Mouse (Mus musculus) stomach, embryonic 15.5 days (tissue): Measurements from ENCODE around the gene Ndufaf2. TPM values are rescaled to one million over a fixed set of nuclear protein-coding genes. Genes with fewer than 3 reads are reported as not detected.

Source experiments
- ATAC-seq: fragments of 200-750 bp; cut with Nextera tagmentation; 2 replicates; pipeline ENCODE4 v1.8.0; 2017; ENCODE audit warnings: low read depth, moderate number of reproducible peaks, moderate TSS enrichment; ENCODE audit not compliant: insufficient read depth, low FRiP score
- H3K27ac ChIP-seq: fragments of 300-500 bp; sonication (generic); 2 replicates; pipeline ENCODE4 v1.5.1; 2015; ENCODE audit warnings: mild to moderate bottlenecking, inconsistent platforms
- H3K27me3 ChIP-seq: fragments of 300-500 bp; sonication (generic); replicated peaks from 2 replicates; pipeline ENCODE4 v1.6.1; 2015; ENCODE audit warnings: inconsistent platforms
- H3K36me3 ChIP-seq: fragments of 300-500 bp; sonication (generic); 2 replicates; pipeline ENCODE4 v1.6.1; 2015; ENCODE audit warnings: inconsistent platforms
- H3K4me1 ChIP-seq: fragments of 300-500 bp; sonication (generic); 2 replicates; pipeline ENCODE4 v1.6.1; 2015; ENCODE audit warnings: inconsistent platforms
- H3K4me2 ChIP-seq: fragments of 300-500 bp; sonication (generic); 2 replicates; pipeline ENCODE4 v1.6.1; 2015; ENCODE audit warnings: mild to moderate bottlenecking, inconsistent platforms
- H3K4me3 ChIP-seq: fragments of 300-500 bp; sonication (generic); replicated peaks from 2 replicates; pipeline ENCODE4 v1.5.1; 2015; ENCODE audit warnings: inconsistent platforms
- H3K9ac ChIP-seq: fragments of 300-500 bp; sonication (generic); 2 replicates; pipeline ENCODE4 v1.6.1; 2015; ENCODE audit warnings: inconsistent platforms
- H3K9me3 ChIP-seq: fragments of 300-500 bp; sonication (generic); 2 replicates; pipeline ENCODE4 v1.6.1; 2016; ENCODE audit warnings: inconsistent platforms
- WGBS: fragments of 180-500 bp; shearing (Covaris S2); methylation state at CpG from one replicate; pipeline ENCODE4 v1.1.7; 2015; 5-methylcytosine and 5-hydroxymethylcytosine counted together
- polyA plus RNA-seq: library from polyadenylated mRNA; unstranded; fragments of >200 nt; fragmentation: Nextera tagmentation; extraction: Ambion mirVana; gene quantifications from 2 replicates; pipeline ENCODE4 v1.2.1, GENCODE M21; 2015

The Ndufaf2 gene
- polyA plus RNA-seq, 1 experiment from 2014 or later, result 72.9 TPM

GRCm38 (mm10) chr13:108069151-108069550 is 89.3 kb downstream of the Ndufaf2 start:
- Histone ChIP-seq H3K27me3 (no peaks in the 10 kb centered on the region), H3K27ac (no peak overlapping the region), H3K4me2 (no peak overlapping the region), H3K4me1 (no peaks in the 10 kb centered on the region), H3K4me3 (no peak overlapping the region), H3K36me3 (no peaks in the 10 kb centered on the region), H3K9ac (no peak overlapping the region), H3K9me3 (no peaks in the 10 kb centered on the region)
- no peak for ATAC-seq
- WGBS, result 58% methylated on average over 4 of the region's 4 CpGs

GRCm38 (mm10) chr13:108066021-108066420 is 92.4 kb downstream of the Ndufaf2 start:
- Histone ChIP-seq H3K4me3 (no peak overlapping the region), H3K36me3 (no peaks in the 10 kb centered on the region), H3K27me3 (no peaks in the 10 kb centered on the region), H3K4me1 (peaks cover 4% of the 10 kb centered on the region; the same call in 1 of the 2 replicates), H3K9ac (no peak overlapping the region), H3K4me2 (no peak overlapping the region), H3K9me3 (no peaks in the 10 kb centered on the region), H3K27ac (no peak overlapping the region)
- WGBS, result 70% methylated on average over 2 of the region's 2 CpGs
- ATAC-seq, result no peak

- Histone ChIP-seq H3K4me3 (no peak overlapping the region), H3K9ac (no peak overlapping the region), H3K4me1 (peaks cover 4% of the 10 kb centered on the region; the same call in 1 of the 2 replicates), H3K27me3 (no peaks in the 10 kb centered on the region), H3K9me3 (no peaks in the 10 kb centered on the region), H3K36me3 (no peaks in the 10 kb centered on the region), H3K4me2 (no peak overlapping the region), H3K27ac (no peak overlapping the region)
- WGBS, result 67% methylated on average over 6 of the region's 6 CpGs
- ATAC-seq, result no peak
Measured at GRCm38 (mm10) chr13:108064331-108064730, 94.1 kb downstream of the Ndufaf2 start.

GRCm38 (mm10) chr13:108063374-108064134 is 94.9 kb downstream of the Ndufaf2 start:
- WGBS, result 66% methylated on average over 11 of the region's 11 CpGs
- H3K9ac ChIP-seq, result no peak overlapping the region

GRCm38 (mm10) chr13:108062900-108063299 is 95.5 kb downstream of the Ndufaf2 start:
- H3K36me3 ChIP-seq, result no peaks in the 10 kb centered on the region
- H3K27me3 ChIP-seq, result no peaks in the 10 kb centered on the region
- 60% methylated on average over 5 of the region's 5 CpGs for WGBS
- no peak overlapping the region for H3K4me2 ChIP-seq
- no peaks in the 10 kb centered on the region for H3K9me3 ChIP-seq
- H3K4me3 ChIP-seq, result no peak overlapping the region
- peaks cover 4% of the 10 kb centered on the region; the same call in 1 of the 2 replicates for H3K4me1 ChIP-seq
- no peak for ATAC-seq
- no peak overlapping the region for H3K27ac ChIP-seq
- H3K9ac ChIP-seq, result no peak overlapping the region

More at GRCm38 (mm10) chr13:108063374-108064134, 94.9 kb downstream of the Ndufaf2 start:
- Histone ChIP-seq H3K4me2 (no peak overlapping the region), H3K4me3 (no peak overlapping the region), H3K27me3 (no peaks in the 10 kb centered on the region), H3K9me3 (no peaks in the 10 kb centered on the region), H3K27ac (no peak overlapping the region), H3K4me1 (peaks cover 4% of the 10 kb centered on the region; the same call in 1 of the 2 replicates), H3K36me3 (no peaks in the 10 kb centered on the region)
- ATAC-seq, result no peak

GRCm38 (mm10) chr13:108060936-108061578 is 97.4 kb downstream of the Ndufaf2 start:
- WGBS, result 66% methylated on average over 8 of the region's 8 CpGs
- Histone ChIP-seq H3K4me3 (no peak overlapping the region), H3K9me3 (no peaks in the 10 kb centered on the region), H3K4me2 (no peak overlapping the region), H3K4me1 (peaks cover 10% of the 10 kb centered on the region), H3K27me3 (no peaks in the 10 kb centered on the region), H3K27ac (no peak overlapping the region), H3K36me3 (no peaks in the 10 kb centered on the region), H3K9ac (no peak overlapping the region)
- ATAC-seq, result no peak

GRCm38 (mm10) chr13:108060286-108060885 is 98.0 kb downstream of the Ndufaf2 start:
- Histone ChIP-seq H3K9ac (no peak overlapping the region), H3K4me1 (peaks cover 10% of the 10 kb centered on the region), H3K4me3 (no peak overlapping the region), H3K27me3 (no peaks in the 10 kb centered on the region), H3K4me2 (no peak overlapping the region), H3K27ac (no peak overlapping the region), H3K9me3 (no peaks in the 10 kb centered on the region), H3K36me3 (no peaks in the 10 kb centered on the region)
- WGBS, result 49% methylated on average over 7 of the region's 7 CpGs
- no peak for ATAC-seq

GRCm38 (mm10) chr13:108056896-108057295 is 101.5 kb downstream of the Ndufaf2 start:
- Histone ChIP-seq H3K36me3 (no peaks in the 10 kb centered on the region), H3K27me3 (no peaks in the 10 kb centered on the region), H3K9ac (no peak overlapping the region), H3K9me3 (no peaks in the 10 kb centered on the region), H3K4me1 (peaks cover 8% of the 10 kb centered on the region), H3K4me2 (no peak overlapping the region), H3K4me3 (no peak overlapping the region), H3K27ac (peak overlapping the region; percentile 23; the same call in 1 of the 2 replicates)
- peak; percentile 79 for ATAC-seq
- WGBS, result 32% methylated on average over 3 of the region's 3 CpGs

GRCm38 (mm10) chr13:108047364-108047763 is 111.1 kb downstream of the Ndufaf2 start:
- Histone ChIP-seq H3K36me3 (0 out of 2 replicates have a peak, but pooled peaks cover 4% of the 10 kb centered on the region), H3K4me2 (no peak overlapping the region), H3K27ac (no peak overlapping the region), H3K27me3 (no peaks in the 10 kb centered on the region), H3K9me3 (no peaks in the 10 kb centered on the region), H3K4me1 (peaks cover 12% of the 10 kb centered on the region), H3K4me3 (no peak overlapping the region), H3K9ac (no peak overlapping the region)
- no peak for ATAC-seq
- 86% methylated on average over 6 of the region's 6 CpGs for WGBS

- 69% methylated on average over 6 of the region's 6 CpGs for WGBS
- ATAC-seq, result no peak
- no peak overlapping the region for H3K4me3 ChIP-seq
Measured at GRCm38 (mm10) chr13:108046891-108047290, 111.5 kb downstream of the Ndufaf2 start.

GRCm38 (mm10) chr13:108046071-108046470 is 112.4 kb downstream of the Ndufaf2 start:
- H3K9me3 ChIP-seq, result no peaks in the 10 kb centered on the region
- ATAC-seq, result no peak
- 71% methylated on average over 3 of the region's 3 CpGs for WGBS
- H3K4me3 ChIP-seq, result no peak overlapping the region; the same call in 1 of the 2 replicates
- H3K27me3 ChIP-seq, result no peaks in the 10 kb centered on the region
- H3K4me1 ChIP-seq, result peaks cover 15% of the 10 kb centered on the region
- peak overlapping the region; percentile 44; the same call in 1 of the 2 replicates for H3K27ac ChIP-seq
- peak overlapping the region; percentile 34 for H3K4me2 ChIP-seq
- H3K36me3 ChIP-seq, result 0 out of 2 replicates have a peak, but pooled peaks cover 4% of the 10 kb centered on the region
- no peak overlapping the region for H3K9ac ChIP-seq

More at GRCm38 (mm10) chr13:108046891-108047290, 111.5 kb downstream of the Ndufaf2 start:
- H3K4me1 ChIP-seq, result peaks cover 12% of the 10 kb centered on the region
- H3K27ac ChIP-seq, result no peak overlapping the region
- H3K9ac ChIP-seq, result no peak overlapping the region
- no peak overlapping the region for H3K4me2 ChIP-seq
- H3K27me3 ChIP-seq, result no peaks in the 10 kb centered on the region
- H3K9me3 ChIP-seq, result no peaks in the 10 kb centered on the region
- H3K36me3 ChIP-seq, result 0 out of 2 replicates have a peak, but pooled peaks cover 4% of the 10 kb centered on the region
